Mouse (Mus musculus) small intestine, adult 2 months (tissue): ENCODE results near the gene Gm10577. TPM values are rescaled to one million over a fixed set of nuclear protein-coding genes. Genes with fewer than 3 reads are reported as not detected.

Experiments used
- H3K27ac ChIP-seq: fragments of 200-500 bp; 2 replicates; pipeline ENCODE4 v1.5.1; 2012; ENCODE audit warnings: low read depth, low read length, control low read depth, inconsistent platforms; ENCODE audit not compliant: insufficient read depth
- H3K27me3 ChIP-seq: fragments of 200-500 bp; 2 replicates; pipeline ENCODE4 v1.6.1; 2012; ENCODE audit warnings: mild to moderate bottlenecking, moderate library complexity, low read length, inconsistent platforms; ENCODE audit not compliant: control insufficient read depth, insufficient read depth
- H3K36me3 ChIP-seq: fragments of 200-500 bp; 2 replicates; pipeline ENCODE4 v1.6.1; 2012; ENCODE audit warnings: mild to moderate bottlenecking, low read length, control low read depth, inconsistent platforms; ENCODE audit not compliant: control insufficient read depth, insufficient read depth
- H3K4me1 ChIP-seq: fragments of 200-500 bp; 2 replicates; pipeline ENCODE4 v1.6.1; 2012; ENCODE audit warnings: low read length, inconsistent platforms, mixed read lengths; ENCODE audit not compliant: control insufficient read depth, insufficient read depth, insufficient read length
- H3K4me3 ChIP-seq: fragments of 200-500 bp; 2 replicates; pipeline ENCODE4 v1.5.1; 2012; ENCODE audit warnings: low read depth, mild to moderate bottlenecking, control low read depth, inconsistent platforms, low read length, moderate library complexity
- CTCF ChIP-seq: fragments of 200-500 bp; IDR thresholded peaks from 2 replicates; pipeline ENCODE4 v1.5.1; 2012; ENCODE audit warnings: low read depth, mild to moderate bottlenecking, control low read depth, inconsistent platforms, low read length, moderate library complexity, mixed read lengths; ENCODE audit not compliant: insufficient replicate concordance, insufficient read length; ENCODE audit errors: extremely low read depth
- POLR2A ChIP-seq: fragments of 200-500 bp; IDR thresholded peaks from 2 replicates; pipeline ENCODE4 v1.6.1; 2012; ENCODE audit warnings: low read depth, mild to moderate bottlenecking, control low read depth, inconsistent platforms, low read length, moderate library complexity
- WGBS: fragments of 180-500 bp; shearing (Covaris S2); methylation state at CpG from one replicate; pipeline ENCODE4 v1.1.7; 2018; 5-methylcytosine and 5-hydroxymethylcytosine counted together
- polyA plus RNA-seq: library from polyadenylated mRNA; depleted of rRNA; stranded (reverse); fragments of >200 nt; gene quantifications from 2 replicates; pipeline ENCODE4 v1.2.3, GENCODE M21; 2012

Gm10577 gene
- polyA plus RNA-seq, 1 experiment, result not detected

- Histone ChIP-seq H3K4me1 (no peaks in the 10 kb centered on the region), H3K27me3 (no peaks in the 10 kb centered on the region), H3K27ac (no peak overlapping the region), H3K4me3 (no peak overlapping the region), H3K36me3 (0 out of 2 replicates have a peak, but pooled peaks cover 2% of the 10 kb centered on the region)
- 81% methylated on average over 5 of the region's 5 CpGs for WGBS
- TF ChIP-seq CTCF, result no peak
- TF ChIP-seq POLR2A, result no peak
Measured at GRCm38 (mm10) chr4:101008362-101008769, 12.1 kb downstream of the Gm10577 start.

- H3K4me1 ChIP-seq, result no peaks in the 10 kb centered on the region
- peaks cover 8% of the 10 kb centered on the region; the same call in 1 of the 2 replicates for H3K36me3 ChIP-seq
Measured at GRCm38 (mm10) chr4:101002961-101003360, 17.5 kb downstream of the Gm10577 start.

GRCm38 (mm10) chr4:101001073-101001472 is 19.4 kb downstream of the Gm10577 start:
- peaks cover 8% of the 10 kb centered on the region; the same call in 1 of the 2 replicates for H3K36me3 ChIP-seq
- no peaks in the 10 kb centered on the region for H3K27me3 ChIP-seq
- H3K27ac ChIP-seq, result no peak overlapping the region
- WGBS, result 74% methylated on average over 6 of the region's 6 CpGs
- H3K4me1 ChIP-seq, result no peaks in the 10 kb centered on the region
- H3K4me3 ChIP-seq, result no peak overlapping the region
- TF ChIP-seq POLR2A (no peak), CTCF (no peak)

More at GRCm38 (mm10) chr4:101002961-101003360, 17.5 kb downstream of the Gm10577 start:
- no peak overlapping the region for H3K4me3 ChIP-seq
- no peak for TF ChIP-seq POLR2A
- TF ChIP-seq CTCF, result no peak
- no peak overlapping the region for H3K27ac ChIP-seq
- H3K27me3 ChIP-seq, result no peaks in the 10 kb centered on the region
- 92% methylated on average over 16 of the region's 16 CpGs for WGBS

GRCm38 (mm10) chr4:101000622-101001021 is 19.9 kb downstream of the Gm10577 start:
- no peak for TF ChIP-seq POLR2A
- TF ChIP-seq CTCF, result no peak

GRCm38 (mm10) chr4:100998906-100999305 is 21.6 kb downstream of the Gm10577 start:
- H3K27me3 ChIP-seq, result no peaks in the 10 kb centered on the region
- H3K4me3 ChIP-seq, result no peak overlapping the region
- 88% methylated on average over 8 of the region's 8 CpGs for WGBS
- TF ChIP-seq CTCF (no peak), POLR2A (no peak)
- H3K27ac ChIP-seq, result no peak overlapping the region
- no peaks in the 10 kb centered on the region for H3K4me1 ChIP-seq
- peaks cover 14% of the 10 kb centered on the region for H3K36me3 ChIP-seq

More at GRCm38 (mm10) chr4:101000622-101001021, 19.9 kb downstream of the Gm10577 start:
- no peak overlapping the region for H3K27ac ChIP-seq
- H3K4me3 ChIP-seq, result no peak overlapping the region
- H3K4me1 ChIP-seq, result no peaks in the 10 kb centered on the region
- WGBS, result 87% methylated on average over 3 of the region's 3 CpGs
- no peaks in the 10 kb centered on the region for H3K27me3 ChIP-seq
- H3K36me3 ChIP-seq, result peaks cover 8% of the 10 kb centered on the region; the same call in 1 of the 2 replicates

- no peak overlapping the region for H3K27ac ChIP-seq
- H3K36me3 ChIP-seq, result peaks cover 14% of the 10 kb centered on the region
- WGBS, result 20% methylated on average over 2 of the region's 2 CpGs
- no peak for TF ChIP-seq POLR2A
- no peak for TF ChIP-seq CTCF
- no peak overlapping the region for H3K4me3 ChIP-seq
- H3K27me3 ChIP-seq, result no peaks in the 10 kb centered on the region
- H3K4me1 ChIP-seq, result no peaks in the 10 kb centered on the region
Measured at GRCm38 (mm10) chr4:100998145-100998544, 22.4 kb downstream of the Gm10577 start.

- TF ChIP-seq POLR2A, result no peak
- TF ChIP-seq CTCF, result no peak
- Histone ChIP-seq H3K36me3 (peaks cover 14% of the 10 kb centered on the region), H3K27ac (no peak overlapping the region), H3K4me3 (no peak overlapping the region), H3K4me1 (no peaks in the 10 kb centered on the region), H3K27me3 (no peaks in the 10 kb centered on the region)
- 88% methylated on average over 4 of the region's 4 CpGs for WGBS
Measured at GRCm38 (mm10) chr4:100996060-100996651, 24.3 kb downstream of the Gm10577 start.
